Mouse (Mus musculus) CH12.LX (cell line): ENCODE measurements around the gene Ranbp9. TPM values are rescaled to one million over a fixed set of nuclear protein-coding genes. Genes with fewer than 3 reads are reported as not detected.

Experiments used
- DNase-seq: peaks from one replicate; pipeline ENCODE4 v3.0.0-alpha.2; 2013; ENCODE audit errors: extremely low read depth
- H3K27ac ChIP-seq: 2 replicates; pipeline ENCODE4 v1.5.1; 2012; ENCODE audit warnings: low read depth, mild to moderate bottlenecking, control low read depth, moderate library complexity; ENCODE audit not compliant: insufficient read depth
- H3K27me3 ChIP-seq: replicated peaks from 2 replicates; pipeline ENCODE3; 2012; ENCODE audit warnings: inconsistent platforms
- H3K36me3 ChIP-seq, 2 experiments: replicated peaks in 1 of 2; 2 replicates each; pipeline versions ENCODE3 to v1.6.1; 2012; ENCODE audit warnings: inconsistent platforms in 1 of 2, low read length in 1 of 2, mild to moderate bottlenecking in 1 of 2, mixed read lengths in 1 of 2, moderate library complexity in 1 of 2; ENCODE audit not compliant: control insufficient read depth in 1 of 2, insufficient read depth in 1 of 2
- H3K4me1 ChIP-seq, 2 experiments: 2 replicates each; pipeline ENCODE4 v1.6.1; 2012; ENCODE audit warnings: inconsistent platforms in 1 of 2, moderate library complexity in 1 of 2; ENCODE audit not compliant: insufficient read depth in 2 of 2, control insufficient read depth in 1 of 2
- H3K4me2 ChIP-seq: 2 replicates; pipeline ENCODE4 v1.6.1; 2012; ENCODE audit warnings: low read depth, mild to moderate bottlenecking, control low read depth; ENCODE audit not compliant: poor library complexity, insufficient read depth, severe bottlenecking
- H3K4me3 ChIP-seq, 3 experiments: fragments of 150-350 bp in 1 of 3; sonication (generic) in 1 of 3; replicated peaks in 1 of 3; 2 replicates each; pipeline versions ENCODE3 to v1.5.1; 2011 to 2012; ENCODE audit warnings: low read depth in 2 of 3, low read length in 2 of 3, mild to moderate bottlenecking in 2 of 3, moderate library complexity in 2 of 3, control low read depth in 1 of 3, improper control_type of control experiment in 1 of 3, inconsistent platforms in 1 of 3, mixed read lengths in 1 of 3; ENCODE audit not compliant: poor library complexity in 1 of 3
- H3K79me2 ChIP-seq: replicated peaks from 2 replicates; pipeline ENCODE4 v1.6.1; 2012; ENCODE audit warnings: mild to moderate bottlenecking, moderate library complexity; ENCODE audit not compliant: control insufficient read depth, poor library complexity, insufficient read depth, severe bottlenecking; ENCODE audit errors: extremely low read depth
- H3K9ac ChIP-seq: 2 replicates; pipeline ENCODE4 v1.6.1; 2012; ENCODE audit warnings: low read depth, mild to moderate bottlenecking, control low read depth, moderate library complexity; ENCODE audit not compliant: insufficient read depth
- H3K9me3 ChIP-seq: replicated peaks from 2 replicates; pipeline ENCODE3; 2012; ENCODE audit warnings: low read length, inconsistent platforms, mixed read lengths
- CHD2 ChIP-seq: IDR thresholded peaks from 2 replicates; pipeline ENCODE4 v1.6.1; 2011; ENCODE audit warnings: low read length, improper control_type of control experiment
- CTCF ChIP-seq, 2 experiments: IDR thresholded peaks in 1 of 2; conservative IDR thresholded peaks in 1 of 2; 2 replicates each; pipeline ENCODE4 v1.5.1; 2011 to 2012; ENCODE audit warnings: low read depth in 2 of 2, low read length in 2 of 2, improper control_type of control experiment in 1 of 2, inconsistent platforms in 1 of 2, mild to moderate bottlenecking in 1 of 2, moderate library complexity in 1 of 2
- E2F4 ChIP-seq: IDR thresholded peaks from 2 replicates; pipeline ENCODE4 v1.6.1; 2011; ENCODE audit warnings: low read depth, low read length, improper control_type of control experiment; ENCODE audit not compliant: insufficient replicate concordance
- ETS1 ChIP-seq: conservative IDR thresholded peaks from 2 replicates; pipeline ENCODE4 v1.6.1; 2012; ENCODE audit warnings: low read depth, mild to moderate bottlenecking, inconsistent platforms, low read length, improper control_type of control experiment, moderate library complexity
- HCFC1 ChIP-seq: IDR thresholded peaks from 2 replicates; pipeline ENCODE4 v1.6.1; 2012; ENCODE audit warnings: low read depth, mild to moderate bottlenecking, inconsistent platforms, low read length, improper control_type of control experiment
- IRF4 ChIP-seq: IDR thresholded peaks from 2 replicates; pipeline ENCODE4 v1.6.1; 2014; ENCODE audit warnings: low read depth, mild to moderate bottlenecking, inconsistent platforms, low read length, improper control_type of control experiment
- JUN ChIP-seq: IDR thresholded peaks from 2 replicates; pipeline ENCODE4 v1.6.1; 2011; ENCODE audit warnings: low read depth, mild to moderate bottlenecking, low read length, improper control_type of control experiment, moderate library complexity; ENCODE audit not compliant: insufficient read depth
- JUND ChIP-seq: conservative IDR thresholded peaks from 2 replicates; pipeline ENCODE4 v1.6.1; 2011; ENCODE audit warnings: low read depth, low read length, improper control_type of control experiment
- KAT2A ChIP-seq: IDR thresholded peaks from 2 replicates; pipeline ENCODE4 v1.6.1; 2012; ENCODE audit warnings: low read length, improper control_type of control experiment, inconsistent platforms; ENCODE audit not compliant: insufficient replicate concordance
- MAZ ChIP-seq: IDR thresholded peaks from 2 replicates; pipeline ENCODE4 v1.6.1; 2012; ENCODE audit warnings: low read depth, mild to moderate bottlenecking, inconsistent platforms, low read length, improper control_type of control experiment, moderate library complexity
- MYC ChIP-seq: IDR thresholded peaks from 2 replicates; pipeline ENCODE4 v1.6.1; 2011; ENCODE audit warnings: low read depth, mild to moderate bottlenecking, improper control_type of control experiment, low read length
- NELFE ChIP-seq: IDR thresholded peaks from 2 replicates; pipeline ENCODE4 v1.6.1; 2011; ENCODE audit warnings: low read depth, low read length, improper control_type of control experiment
- NRF1 ChIP-seq: IDR thresholded peaks from 2 replicates; pipeline ENCODE4 v1.6.1; 2014; ENCODE audit warnings: low read depth, mild to moderate bottlenecking, inconsistent platforms, low read length, improper control_type of control experiment, moderate library complexity
- POLR2A ChIP-seq: IDR thresholded peaks from 2 replicates; pipeline ENCODE4 v1.6.1; 2011; ENCODE audit warnings: low read depth, mild to moderate bottlenecking, improper control_type of control experiment, low read length
- POLR2AphosphoS2 ChIP-seq: IDR thresholded peaks from 2 replicates; pipeline ENCODE4 v1.6.1; 2011; ENCODE audit warnings: low read depth, low read length, improper control_type of control experiment
- RCOR1 ChIP-seq: conservative IDR thresholded peaks from 2 replicates; pipeline ENCODE4 v1.6.1; 2012; ENCODE audit warnings: low read depth, mild to moderate bottlenecking, inconsistent platforms, low read length, improper control_type of control experiment
- SIN3A ChIP-seq: IDR thresholded peaks from 2 replicates; pipeline ENCODE4 v1.6.1; 2012; ENCODE audit warnings: low read length, improper control_type of control experiment, inconsistent platforms
- UBTF ChIP-seq: IDR thresholded peaks from 2 replicates; pipeline ENCODE4 v1.6.1; 2012; ENCODE audit warnings: low read depth, mild to moderate bottlenecking, inconsistent platforms, low read length, improper control_type of control experiment, moderate library complexity
- USF1 ChIP-seq: IDR thresholded peaks from 2 replicates; pipeline ENCODE4 v1.6.1; 2014; ENCODE audit warnings: low read depth, mild to moderate bottlenecking, inconsistent platforms, low read length, improper control_type of control experiment
- USF2 ChIP-seq: conservative IDR thresholded peaks from 2 replicates; pipeline ENCODE4 v1.6.1; 2011; ENCODE audit warnings: low read depth, low read length, improper control_type of control experiment
- ZMIZ1 ChIP-seq: IDR thresholded peaks from 2 replicates; pipeline ENCODE4 v1.6.1; 2012; ENCODE audit warnings: low read depth, mild to moderate bottlenecking, inconsistent platforms, low read length, improper control_type of control experiment
- ZNF384 ChIP-seq: IDR thresholded peaks from 2 replicates; pipeline ENCODE4 v1.6.1; 2012; ENCODE audit warnings: low read depth, low read length, improper control_type of control experiment, inconsistent platforms
- dilution Hi-C: fragments of 300-500 bp; cut with MboI; formaldehyde crosslinking; loops from 2 replicates; pipeline ENCODE4 v1.14.3; 2020; ENCODE audit warnings: low sequenced_read_pairs; ENCODE audit not compliant: extremely low pct_unique_long_range_greater_than_20kb, extremely low pct_ligation_motif_present
- in situ Hi-C: fragments of 300-500 bp; cut with MboI; formaldehyde crosslinking; loops from 3 replicates; pipeline ENCODE4 v1.14.3; 2019; ENCODE audit warnings: low sequenced_read_pairs, low pct_ligation_motif_present, low pct_unique_long_range_greater_than_20kb, mixed read lengths
- polyA plus RNA-seq: library from polyadenylated mRNA; unstranded; fragments of >175 nt; gene quantifications from 2 replicates; pipeline ENCODE4 v1.2.1, GENCODE M21; 2012; ENCODE audit warnings: low read depth; ENCODE audit not compliant: insufficient read length
- total RNA-seq, 2 experiments: library from RNA; depleted of rRNA; stranded (reverse); fragments of 300-350 nt in 1 of 2; fragments of >200 nt in 1 of 2; gene quantifications; 2 replicates each; pipeline ENCODE4 v1.2.3; 2012 to 2014

Gene Ranbp9
- total and polyA plus RNA-seq, 3 experiments = 22.0 to 37.6 (median 31.8) TPM

- Histone ChIP-seq H3K27ac (no peak overlapping the region), H3K9ac (no peak overlapping the region), H3K36me3 (no peaks in the 10 kb centered on the region), H3K4me3 (no peak overlapping the region), H3K9me3 (peaks cover 4% of the 10 kb centered on the region), H3K4me2 (no peak overlapping the region), H3K4me1 (peaks cover 0 to 18% of the 10 kb centered on the region in 2 experiments; a peak in 2 of 4 replicates), H3K27me3 (no peaks in the 10 kb centered on the region), H3K79me2 (no peaks in the 10 kb centered on the region)
- in situ Hi-C loops (no loop called here), dilution Hi-C loops (no loop called here)
- no peak for TF ChIP-seq MYC
- no peak for TF ChIP-seq HCFC1
- TF ChIP-seq NELFE = no peak
- no peak for TF ChIP-seq SIN3A
- no peak for TF ChIP-seq POLR2AphosphoS2
- no peak for TF ChIP-seq ETS1
- TF ChIP-seq CHD2 = no peak
- TF ChIP-seq CTCF (conservative IDR thresholded peaks at IDR 0.05 in 1 of 2, IDR thresholded peaks at IDR 0.05 in 1 of 2; ENCODE audit: low read depth in 2 of 2, low read length in 2 of 2) = no peak
- no peak for DNase-seq
Measured at GRCm38 (mm10) chr13:43516119-43516518, 35.0 kb upstream of the Ranbp9 start.

- H3K27ac ChIP-seq = no peak overlapping the region
- H3K4me3 ChIP-seq = no peak overlapping the region
- H3K9ac ChIP-seq = no peak overlapping the region
- no peaks in the 10 kb centered on the region for H3K27me3 ChIP-seq
- H3K36me3 ChIP-seq = no peaks in the 10 kb centered on the region
- TF ChIP-seq UBTF (no peak), POLR2A (no peak), IRF4 (no peak), SIN3A (no peak), RCOR1 (no peak), E2F4 (no peak), ETS1 (no peak), KAT2A (no peak), USF2 (no peak), NELFE (no peak), NRF1 (no peak), JUN (no peak), JUND (no peak), ZMIZ1 (no peak), MAZ (no peak), USF1 (no peak), ZNF384 (no peak)
- in situ Hi-C loops (no loop called here), dilution Hi-C loops (no loop called here)
- DNase-seq = no peak
- H3K79me2 ChIP-seq = no peaks in the 10 kb centered on the region
- peaks cover 4% of the 10 kb centered on the region for H3K9me3 ChIP-seq
- H3K4me2 ChIP-seq = no peak overlapping the region
- H3K4me1 ChIP-seq = peaks cover 3 to 25% of the 10 kb centered on the region in 2 experiments; a peak in 3 of 4 replicates
Measured at GRCm38 (mm10) chr13:43514950-43515358, 33.9 kb upstream of the Ranbp9 start.
